Mouse (Mus musculus) hindbrain, embryonic 12.5 days (tissue): ENCODE measurements around the gene Chrna3. TPM values are rescaled to one million over a fixed set of nuclear protein-coding genes. Genes with fewer than 3 reads are reported as not detected.
A peak's percentile ranks its signal among the peaks of the same experiment; 100 is the strongest.

ENCODE experiments used
- ATAC-seq: fragments of 200-750 bp; cut with Nextera tagmentation; 2 replicates; pipeline ENCODE4 v1.8.0; 2017; ENCODE audit warnings: moderate TSS enrichment; ENCODE audit not compliant: low FRiP score
- H3K27ac ChIP-seq: fragments of 300-500 bp; sonication (generic); 2 replicates; pipeline ENCODE4 v1.5.1; 2016; ENCODE audit warnings: mild to moderate bottlenecking
- H3K27me3 ChIP-seq: fragments of 300-500 bp; sonication (generic); 2 replicates; pipeline ENCODE4 v1.6.1; 2016; ENCODE audit warnings: mild to moderate bottlenecking
- H3K36me3 ChIP-seq: fragments of 300-500 bp; sonication (generic); 2 replicates; pipeline ENCODE4 v1.6.1; 2016; ENCODE audit warnings: mild to moderate bottlenecking
- H3K4me1 ChIP-seq: fragments of 300-500 bp; sonication (generic); 2 replicates; pipeline ENCODE4 v1.6.1; 2016
- H3K4me2 ChIP-seq: fragments of 300-500 bp; sonication (generic); replicated peaks from 2 replicates; pipeline ENCODE4 v1.6.1; 2016; ENCODE audit warnings: mild to moderate bottlenecking
- H3K4me3 ChIP-seq: fragments of 300-500 bp; sonication (generic); 2 replicates; pipeline ENCODE4 v1.5.1; 2016; ENCODE audit warnings: mild to moderate bottlenecking
- H3K9ac ChIP-seq: fragments of 300-500 bp; sonication (generic); 2 replicates; pipeline ENCODE4 v1.6.1; 2016; ENCODE audit warnings: mild to moderate bottlenecking, moderate library complexity
- H3K9me3 ChIP-seq: fragments of 300-500 bp; sonication (generic); replicated peaks from 2 replicates; pipeline ENCODE4 v1.6.1; 2016; ENCODE audit warnings: mild to moderate bottlenecking
- WGBS: fragments of 180-500 bp; shearing (Covaris S2); methylation state at CpG from one replicate; pipeline ENCODE4 v1.1.7; 2016; 5-methylcytosine and 5-hydroxymethylcytosine counted together
- polyA plus RNA-seq: library from polyadenylated mRNA; unstranded; fragments of >200 nt; fragmentation: Nextera tagmentation; extraction: Ambion mirVana; gene quantifications from 2 replicates; pipeline ENCODE4 v1.2.1, GENCODE M21; 2016

Gene Chrna3
- polyA plus RNA-seq, 1 experiment from 2014 or later = 15.0 TPM

- ATAC-seq = no peak
- Histone ChIP-seq H3K27me3 (no peaks in the 10 kb centered on the region), H3K9ac (no peak overlapping the region), H3K9me3 (no peaks in the 10 kb centered on the region), H3K36me3 (no peaks in the 10 kb centered on the region), H3K4me1 (no peaks in the 10 kb centered on the region), H3K4me3 (no peak overlapping the region), H3K4me2 (no peak overlapping the region), H3K27ac (no peak overlapping the region)
- 78% methylated on average over 3 of the region's 3 CpGs for WGBS
Measured at GRCm38 (mm10) chr9:54990362-54990761, 36.0 kb downstream of the Chrna3 start.

GRCm38 (mm10) chr9:54982401-54982800 is 44.0 kb downstream of the Chrna3 start:
- peak overlapping the region; percentile 66 for H3K4me2 ChIP-seq
- H3K9ac ChIP-seq = no peak overlapping the region
- no peak overlapping the region for H3K27ac ChIP-seq
- H3K4me3 ChIP-seq = peak overlapping the region; percentile 61
- WGBS = 6% methylated on average over 7 of the region's 7 CpGs
- ATAC-seq = no peak
- H3K4me1 ChIP-seq = peaks cover 11% of the 10 kb centered on the region
- H3K27me3 ChIP-seq = peaks cover 36% of the 10 kb centered on the region
- no peaks in the 10 kb centered on the region; the same call in 1 of the 2 replicates for H3K9me3 ChIP-seq
- no peaks in the 10 kb centered on the region for H3K36me3 ChIP-seq

- Histone ChIP-seq H3K9ac (peak overlapping the region; percentile 33), H3K27me3 (peaks cover 36% of the 10 kb centered on the region), H3K36me3 (no peaks in the 10 kb centered on the region), H3K4me1 (peaks cover 11% of the 10 kb centered on the region), H3K27ac (peak overlapping the region; percentile 45), H3K4me3 (peak overlapping the region; percentile 61), H3K9me3 (no peaks in the 10 kb centered on the region; the same call in 1 of the 2 replicates), H3K4me2 (peak overlapping the region; percentile 66)
- WGBS = under 1% methylated on average over 82 of the region's 85 CpGs
- peak; percentile 82 for ATAC-seq
Measured at GRCm38 (mm10) chr9:54981291-54982191, 44.8 kb downstream of the Chrna3 start.

- Histone ChIP-seq H3K9ac (peak within 1 kb of the TSS; percentile 33), H3K27ac (peak within 1 kb of the TSS; percentile 45), H3K4me1 (peaks cover 11% of the 10 kb centered on the region), H3K27me3 (peaks cover 36% of the 10 kb centered on the region), H3K36me3 (no peaks in the 10 kb centered on the region), H3K9me3 (no peaks in the 10 kb centered on the region; the same call in 1 of the 2 replicates), H3K4me2 (peak within 1 kb of the TSS; percentile 66), H3K4me3 (peak within 1 kb of the TSS; percentile 61)
- peak; percentile 55; the same call in 1 of the 2 replicates for ATAC-seq
- WGBS = 50% methylated on average over 8 of the region's 8 CpGs
Measured at GRCm38 (mm10) chr9:54980674-54981073, 45.7 kb downstream of the Chrna3 start, which contains the start of gene Chrna5. Chrna5 (plus strand) TSS chr9:54980880.

- no peak overlapping the region for H3K4me2 ChIP-seq
- no peak overlapping the region for H3K9ac ChIP-seq
- H3K27ac ChIP-seq = no peak overlapping the region
- no peak for ATAC-seq
- H3K36me3 ChIP-seq = no peaks in the 10 kb centered on the region
- no peaks in the 10 kb centered on the region for H3K4me1 ChIP-seq
- H3K9me3 ChIP-seq = no peaks in the 10 kb centered on the region
- H3K27me3 ChIP-seq = no peaks in the 10 kb centered on the region
- H3K4me3 ChIP-seq = no peak overlapping the region
- WGBS = 62% methylated on average over 8 of the region's 8 CpGs
Measured at GRCm38 (mm10) chr9:54969972-54970637, 56.3 kb downstream of the Chrna3 start.

- Histone ChIP-seq H3K36me3 (peaks cover 18% of the 10 kb centered on the region), H3K27ac (no peak overlapping the region), H3K4me3 (no peak overlapping the region), H3K4me2 (no peak overlapping the region), H3K4me1 (no peaks in the 10 kb centered on the region), H3K27me3 (no peaks in the 10 kb centered on the region), H3K9ac (no peak overlapping the region), H3K9me3 (no peaks in the 10 kb centered on the region)
- no peak for ATAC-seq
Measured at GRCm38 (mm10) chr9:54963669-54964068, 62.7 kb downstream of the Chrna3 start.

- H3K4me2 ChIP-seq = no peak overlapping the region
- no peak overlapping the region for H3K9ac ChIP-seq
- peaks cover 43% of the 10 kb centered on the region for H3K36me3 ChIP-seq
- no peaks in the 10 kb centered on the region for H3K4me1 ChIP-seq
- whole genome bisulfite sequencing = 94% methylated on average over 4 of the region's 4 CpGs
- ATAC-seq = no peak
- no peaks in the 10 kb centered on the region for H3K27me3 ChIP-seq
- H3K9me3 ChIP-seq = no peaks in the 10 kb centered on the region
- no peak overlapping the region for H3K4me3 ChIP-seq
- H3K27ac ChIP-seq = no peak overlapping the region
Measured at GRCm38 (mm10) chr9:54961059-54961458, 65.3 kb downstream of the Chrna3 start.

Other genes with a start within 250 kb of the Chrna3 start
- gene Ireb2, start 162.8 kb downstream of the Chrna3 start, polyA plus RNA-seq = 65.6 and 70.4 TPM in 2 replicates
- 6.0 and 7.1 TPM in 2 replicates for gene Hykk, start 109.3 kb downstream of the Chrna3 start, polyA plus RNA-seq
- 267 and 282 TPM in 2 replicates for gene Psma4, start 75.8 kb downstream of the Chrna3 start, polyA plus RNA-seq
- 1.2 and 1.4 TPM in 2 replicates for gene AY074887, start 75.6 kb downstream of the Chrna3 start, polyA plus RNA-seq
- gene Chrna5, start 45.7 kb downstream of the Chrna3 start, polyA plus RNA-seq = 6.4 and 7.8 TPM in 2 replicates
- 1.5 and 2.0 TPM in 2 replicates for gene Chrnb4, start 22.2 kb upstream of the Chrna3 start, polyA plus RNA-seq
- 53.4 and 54.2 TPM in 2 replicates for gene Ube2q2, start 122.3 kb upstream of the Chrna3 start, polyA plus RNA-seq
- gene Fbxo22, start 182.4 kb upstream of the Chrna3 start, polyA plus RNA-seq = 85.5 and 86.8 TPM in 2 replicates